Mouse (Mus musculus) embryonic facial prominence, embryonic 14.5 days (tissue): Measurements from ENCODE around the gene Robo2. TPM values are rescaled to one million over a fixed set of nuclear protein-coding genes. Genes with fewer than 3 reads are reported as not detected.
"Not testable (repeated sequence)": the region's sequence is repeated elsewhere in the genome, so short reads cannot be mapped to it uniquely, and the experiment has no call there.

ENCODE experiments used
- ATAC-seq: fragments of 200-750 bp; cut with Nextera tagmentation; 2 replicates; pipeline ENCODE4 v1.8.0; 2017; ENCODE audit warnings: low read depth, moderate number of reproducible peaks, moderate TSS enrichment
- DNase-seq: peaks from one replicate; pipeline ENCODE4 v3.0.0-alpha.2; 2015; ENCODE audit warnings: low spot score
- H3K27ac ChIP-seq: fragments of 300-500 bp; sonication (generic); replicated peaks from 2 replicates; pipeline ENCODE4 v1.5.1; 2014; ENCODE audit warnings: low read depth, mild to moderate bottlenecking, low read length, moderate library complexity
- H3K27me3 ChIP-seq: fragments of 300-500 bp; sonication (generic); replicated peaks from 2 replicates; pipeline ENCODE4 v1.6.1; 2014; ENCODE audit warnings: low read length; ENCODE audit not compliant: control insufficient read depth, insufficient read depth
- H3K36me3 ChIP-seq: fragments of 300-500 bp; sonication (generic); 2 replicates; pipeline ENCODE4 v1.6.1; 2014; ENCODE audit warnings: low read length, mixed read lengths; ENCODE audit not compliant: control insufficient read depth, insufficient read depth
- H3K4me1 ChIP-seq: fragments of 300-500 bp; sonication (generic); 2 replicates; pipeline ENCODE4 v1.6.1; 2014; ENCODE audit warnings: antibody characterized with exemption, low read length; ENCODE audit not compliant: control insufficient read depth, insufficient read depth
- H3K4me2 ChIP-seq: fragments of 300-500 bp; sonication (generic); 2 replicates; pipeline ENCODE4 v1.6.1; 2014; ENCODE audit warnings: low read depth, mild to moderate bottlenecking, low read length, moderate library complexity, mixed read lengths
- H3K4me3 ChIP-seq: fragments of 300-500 bp; sonication (generic); 2 replicates; pipeline ENCODE4 v1.5.1; 2014; ENCODE audit warnings: low read depth, mild to moderate bottlenecking, low read length
- H3K9ac ChIP-seq: fragments of 300-500 bp; sonication (generic); 2 replicates; pipeline ENCODE4 v1.6.1; 2014; ENCODE audit warnings: low read depth, mild to moderate bottlenecking, low read length, moderate library complexity, mixed read lengths
- H3K9me3 ChIP-seq: fragments of 300-500 bp; sonication (generic); 2 replicates; pipeline ENCODE4 v1.6.1; 2016; ENCODE audit warnings: low read length; ENCODE audit not compliant: control insufficient read depth
- WGBS: fragments of 180-500 bp; shearing (Covaris S2); extraction: QIAGEN DNeasy Blood & Tissue Kit; methylation state at CpG from one replicate; pipeline ENCODE4 v1.1.7; 2014; 5-methylcytosine and 5-hydroxymethylcytosine counted together
- polyA plus RNA-seq: library from polyadenylated mRNA; unstranded; fragments of >200 nt; fragmentation: Nextera tagmentation; extraction: Ambion mirVana; gene quantifications from 2 replicates; pipeline ENCODE4 v1.2.1, GENCODE M21; 2014

The Robo2 gene
- polyA plus RNA-seq, 1 experiment from 2014 or later, result 56.8 TPM

GRCm38 (mm10) chr16:74040797-74041196 is 370.8 kb downstream of the Robo2 start:
- not testable (repeated sequence) for ATAC-seq, H3K4me3 ChIP-seq

GRCm38 (mm10) chr16:74027822-74028221 is 383.8 kb downstream of the Robo2 start:
- Histone ChIP-seq H3K27me3 (no peaks in the 10 kb centered on the region), H3K4me1 (no peaks in the 10 kb centered on the region), H3K4me2 (no peak overlapping the region), H3K9ac (no peak overlapping the region), H3K27ac (no peak overlapping the region), H3K9me3 (no peaks in the 10 kb centered on the region), H3K4me3 (no peak overlapping the region), H3K36me3 (no peaks in the 10 kb centered on the region)
- ATAC-seq (no peak), DNase-seq (no peak)
- 82% methylated on average over 4 of the region's 4 CpGs for WGBS

More at GRCm38 (mm10) chr16:74040797-74041196, 370.8 kb downstream of the Robo2 start:
- not testable (repeated sequence) for H3K4me1 ChIP-seq, DNase-seq, H3K27ac ChIP-seq, H3K27me3 ChIP-seq, H3K4me2 ChIP-seq, H3K9ac ChIP-seq, H3K36me3 ChIP-seq, H3K9me3 ChIP-seq
- WGBS, result 59% methylated on average over 1 of the region's 2 CpGs

- ATAC-seq (no peak), DNase-seq (no peak)
- no peak overlapping the region for H3K27ac ChIP-seq
- no peaks in the 10 kb centered on the region for H3K9me3 ChIP-seq
- no peak overlapping the region for H3K4me3 ChIP-seq
- H3K9ac ChIP-seq, result no peak overlapping the region
- H3K4me2 ChIP-seq, result no peak overlapping the region
- H3K4me1 ChIP-seq, result no peaks in the 10 kb centered on the region
- 43% methylated on average over 1 of the region's 1 CpGs for WGBS
- H3K27me3 ChIP-seq, result no peaks in the 10 kb centered on the region
- no peaks in the 10 kb centered on the region for H3K36me3 ChIP-seq
Measured at GRCm38 (mm10) chr16:74022281-74022978, 389.2 kb downstream of the Robo2 start.

GRCm38 (mm10) chr16:74005767-74006166 is 405.9 kb downstream of the Robo2 start:
- no peak overlapping the region for H3K9ac ChIP-seq
- DNase-seq (no peak), ATAC-seq (no peak)
- no peak overlapping the region for H3K4me2 ChIP-seq
- H3K36me3 ChIP-seq, result no peaks in the 10 kb centered on the region
- no peak overlapping the region for H3K4me3 ChIP-seq
- no peak overlapping the region for H3K27ac ChIP-seq
- no peaks in the 10 kb centered on the region for H3K27me3 ChIP-seq
- WGBS, result 80% methylated on average over 3 of the region's 3 CpGs
- H3K9me3 ChIP-seq, result no peaks in the 10 kb centered on the region
- H3K4me1 ChIP-seq, result no peaks in the 10 kb centered on the region

- DNase-seq, result peak; percentile 11
- ATAC-seq, result no peak
- Histone ChIP-seq H3K36me3 (no peaks in the 10 kb centered on the region), H3K9me3 (no peaks in the 10 kb centered on the region), H3K9ac (no peak overlapping the region), H3K4me3 (no peak overlapping the region), H3K4me1 (no peaks in the 10 kb centered on the region), H3K27ac (no peak overlapping the region), H3K27me3 (no peaks in the 10 kb centered on the region), H3K4me2 (no peak overlapping the region)
- WGBS, result 59% methylated on average over 2 of the region's 2 CpGs
Measured at GRCm38 (mm10) chr16:74001331-74001730, 410.3 kb downstream of the Robo2 start.

GRCm38 (mm10) chr16:73991212-73991611 is 420.4 kb downstream of the Robo2 start:
- Histone ChIP-seq H3K36me3 (no peaks in the 10 kb centered on the region), H3K27ac (no peak overlapping the region), H3K27me3 (no peaks in the 10 kb centered on the region), H3K9me3 (no peaks in the 10 kb centered on the region), H3K4me1 (no peaks in the 10 kb centered on the region), H3K9ac (no peak overlapping the region), H3K4me2 (no peak overlapping the region), H3K4me3 (no peak overlapping the region)
- WGBS, result 59% methylated on average over 6 of the region's 6 CpGs
- ATAC-seq (no peak), DNase-seq (no peak)

- H3K27me3 ChIP-seq, result no peaks in the 10 kb centered on the region
- no peak overlapping the region for H3K27ac ChIP-seq
- no peaks in the 10 kb centered on the region for H3K4me1 ChIP-seq
- 87% methylated on average over 7 of the region's 7 CpGs for WGBS
- DNase-seq, result no peak
- no peaks in the 10 kb centered on the region for H3K9me3 ChIP-seq
- no peaks in the 10 kb centered on the region; the same call in 1 of the 2 replicates for H3K36me3 ChIP-seq
- ATAC-seq, result no peak
- H3K4me2 ChIP-seq, result no peak overlapping the region
- H3K9ac ChIP-seq, result no peak overlapping the region
- no peak overlapping the region for H3K4me3 ChIP-seq
Measured at GRCm38 (mm10) chr16:73969573-73969972, 442.1 kb downstream of the Robo2 start.

GRCm38 (mm10) chr16:73964366-73964926 is 447.2 kb downstream of the Robo2 start:
- Histone ChIP-seq H3K27ac (no peak overlapping the region), H3K4me2 (no peak overlapping the region), H3K4me3 (no peak overlapping the region), H3K9ac (no peak overlapping the region), H3K4me1 (no peaks in the 10 kb centered on the region), H3K9me3 (no peaks in the 10 kb centered on the region), H3K27me3 (no peaks in the 10 kb centered on the region), H3K36me3 (0 out of 2 replicates have a peak, but pooled peaks cover 4% of the 10 kb centered on the region)
- ATAC-seq (no peak), DNase-seq (no peak)
- 70% methylated on average over 5 of the region's 5 CpGs for whole genome bisulfite sequencing

- Histone ChIP-seq H3K36me3 (peaks cover 13% of the 10 kb centered on the region; the same call in 1 of the 2 replicates), H3K9me3 (no peaks in the 10 kb centered on the region), H3K27ac (no peak overlapping the region), H3K4me2 (no peak overlapping the region), H3K9ac (no peak overlapping the region), H3K4me1 (no peaks in the 10 kb centered on the region), H3K27me3 (no peaks in the 10 kb centered on the region), H3K4me3 (no peak overlapping the region)
- peak; percentile 6 for DNase-seq
- 73% methylated on average over 6 of the region's 6 CpGs for WGBS
- no peak for ATAC-seq
Measured at GRCm38 (mm10) chr16:73959479-73959970, 452.1 kb downstream of the Robo2 start.
